Mouse (Mus musculus): Measurements from ENCODE around the gene Tmem211. TPM values are rescaled to one million over a fixed set of nuclear protein-coding genes. Genes with fewer than 3 reads are reported as not detected.

Gene Tmem211
- not detected for total RNA-seq (2021)
- long read RNA-seq, experiment 1 = 0 reads
- long read RNA-seq, experiment 2 = 0 reads

GRCm38 (mm10) chr5:113226632-113227102 is at the start of gene Tmem211:
Gene Tmem211, plus strand, starts transcription at chr5:113226909.
- intact Hi-C loops (cut with DNase I; ENCODE audit: low total_unique reads) = loop anchor here (2.0 kb wide), 1 partner anchor 126 kb away; no protein-coding TSS in a partner anchor
- DNase-seq = peak; percentile 85

DNA sequence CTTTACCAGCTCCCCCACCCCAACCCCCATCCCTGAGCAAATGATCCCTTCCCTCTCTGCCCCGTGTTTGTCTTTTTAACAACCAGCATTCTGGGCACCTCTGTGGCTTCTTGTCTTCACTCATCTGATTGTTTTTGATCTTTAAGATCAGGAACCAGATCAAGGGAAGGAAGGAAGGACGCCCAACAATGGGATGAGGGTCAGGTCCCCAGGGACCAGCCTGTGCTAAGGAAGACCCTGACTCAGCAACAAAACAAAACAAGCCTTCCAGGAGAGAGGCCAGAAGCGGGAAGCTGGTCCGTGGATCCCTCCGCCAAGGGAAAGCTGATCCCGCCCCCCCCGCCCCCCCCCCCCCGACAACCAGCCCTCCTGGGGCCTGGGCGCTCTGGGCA is 47.3 kb upstream of the Tmem211 start:
- DNase-seq = no peak
- intact Hi-C loops (cut with DNase I; ENCODE audit: low total_unique reads) = loop anchor here (2.0 kb wide), 1 partner anchor 45 kb away; no protein-coding TSS in a partner anchor

GRCm38 (mm10) chr5:113179843-113180682 is 46.6 kb upstream of the Tmem211 start:
- peak; percentile 90 for DNase-seq
- intact Hi-C loops (cut with DNase I; ENCODE audit: low total_unique reads) = loop anchor here (2.0 kb wide), 1 partner anchor 45 kb away; no protein-coding TSS in a partner anchor

GRCm38 (mm10) chr5:113180755-113181154 is 46.0 kb upstream of the Tmem211 start:
- intact Hi-C loops (cut with DNase I; ENCODE audit: low total_unique reads) = no loop called here
- DNase-seq = no peak

- no peak for DNase-seq
- intact Hi-C loops (cut with DNase I; ENCODE audit: low total_unique reads) = no loop called here
Measured at GRCm38 (mm10) chr5:113181441-113181840, 45.3 kb upstream of the Tmem211 start.

DNA sequence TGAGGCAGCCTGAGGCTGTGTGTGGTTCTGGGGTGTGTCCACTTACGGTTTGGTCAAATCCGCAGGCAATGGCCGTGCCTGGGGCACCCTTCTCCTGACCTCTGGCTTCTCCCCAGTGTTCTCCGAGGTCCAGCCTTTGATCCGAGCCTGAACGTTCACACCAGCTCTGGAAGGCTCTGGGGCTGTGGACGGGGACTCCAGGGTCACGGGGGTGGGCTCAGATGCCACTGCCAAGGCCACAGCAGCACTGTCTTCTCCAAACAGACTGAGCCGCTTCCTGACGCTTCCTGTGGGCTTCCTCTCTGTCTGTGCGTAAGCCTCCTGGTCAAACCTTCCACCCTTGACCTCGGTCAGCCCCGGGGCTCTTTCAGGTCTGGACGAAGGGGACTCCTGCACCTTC is 36.2 kb upstream of the Tmem211 start:
- intact Hi-C loops (cut with DNase I; ENCODE audit: low total_unique reads) = no loop called here
- no peak for DNase-seq

DNA sequence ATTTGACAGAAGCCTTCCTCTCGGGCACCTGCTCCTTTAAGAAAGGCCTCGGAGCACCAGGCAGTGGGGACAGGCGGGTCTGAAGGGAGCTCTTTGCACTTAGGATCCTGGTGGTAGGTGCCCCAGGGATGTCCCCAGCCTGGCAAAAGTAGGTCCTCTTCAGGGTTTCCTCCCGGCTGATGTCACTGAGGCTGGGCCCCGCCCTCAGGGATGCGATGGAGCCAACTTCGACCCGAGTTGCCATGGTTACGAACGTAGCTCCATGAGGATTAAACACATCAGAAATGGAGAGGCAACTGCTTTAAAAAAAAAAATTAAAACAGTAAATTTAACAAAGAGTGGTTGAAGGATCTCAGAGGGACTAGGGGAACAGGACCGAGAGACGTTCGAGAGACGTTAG is 34.8 kb upstream of the Tmem211 start:
- intact Hi-C loops (cut with DNase I; ENCODE audit: low total_unique reads) = no loop called here
- no peak for DNase-seq

DNA sequence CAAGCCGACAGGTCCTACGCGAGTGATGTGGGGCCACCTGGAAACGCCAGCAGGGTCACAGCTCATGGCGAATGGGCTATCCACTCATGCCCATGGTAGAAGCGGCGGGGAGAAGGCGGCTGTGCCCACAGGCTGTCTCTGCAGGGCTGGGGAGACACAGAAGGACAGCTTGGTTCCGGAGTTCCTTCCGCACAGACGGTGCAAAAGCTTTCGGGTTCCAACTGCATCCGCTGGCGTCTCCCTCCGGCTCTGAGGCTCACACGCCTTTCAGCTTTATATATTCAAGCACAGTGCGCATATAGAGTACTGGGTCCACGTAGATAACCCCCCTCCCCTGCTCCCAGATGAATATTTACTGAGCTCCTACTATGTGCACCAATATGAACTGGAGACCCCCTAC is 32.9 kb upstream of the Tmem211 start:
- intact Hi-C loops (cut with DNase I; ENCODE audit: low total_unique reads) = no loop called here
- no peak for DNase-seq

DNA sequence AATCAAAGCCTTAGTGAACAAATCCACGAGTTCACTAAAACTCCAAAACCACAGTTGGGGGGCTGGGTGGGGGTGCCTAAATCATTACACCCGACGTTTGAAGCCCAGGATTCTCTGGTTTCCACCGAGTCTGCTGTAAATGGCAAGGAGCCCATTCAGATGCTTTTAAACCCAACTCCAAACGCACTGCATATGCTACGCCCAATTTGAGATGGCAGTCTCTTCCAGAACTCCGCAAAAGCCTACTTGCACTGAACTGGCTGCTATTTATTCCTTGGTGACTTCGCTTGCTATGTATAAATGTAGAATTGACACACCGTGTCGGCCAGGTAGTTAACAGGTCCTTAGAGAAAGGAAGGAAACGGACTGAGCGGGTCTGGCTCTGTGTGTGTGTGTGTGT is 31.3 kb upstream of the Tmem211 start:
- no peak for DNase-seq
- intact Hi-C loops (cut with DNase I; ENCODE audit: low total_unique reads) = no loop called here

GRCm38 (mm10) chr5:113195907-113196306 is 30.8 kb upstream of the Tmem211 start:
- intact Hi-C loops (cut with DNase I; ENCODE audit: low total_unique reads) = no loop called here
- DNase-seq = no peak

DNA sequence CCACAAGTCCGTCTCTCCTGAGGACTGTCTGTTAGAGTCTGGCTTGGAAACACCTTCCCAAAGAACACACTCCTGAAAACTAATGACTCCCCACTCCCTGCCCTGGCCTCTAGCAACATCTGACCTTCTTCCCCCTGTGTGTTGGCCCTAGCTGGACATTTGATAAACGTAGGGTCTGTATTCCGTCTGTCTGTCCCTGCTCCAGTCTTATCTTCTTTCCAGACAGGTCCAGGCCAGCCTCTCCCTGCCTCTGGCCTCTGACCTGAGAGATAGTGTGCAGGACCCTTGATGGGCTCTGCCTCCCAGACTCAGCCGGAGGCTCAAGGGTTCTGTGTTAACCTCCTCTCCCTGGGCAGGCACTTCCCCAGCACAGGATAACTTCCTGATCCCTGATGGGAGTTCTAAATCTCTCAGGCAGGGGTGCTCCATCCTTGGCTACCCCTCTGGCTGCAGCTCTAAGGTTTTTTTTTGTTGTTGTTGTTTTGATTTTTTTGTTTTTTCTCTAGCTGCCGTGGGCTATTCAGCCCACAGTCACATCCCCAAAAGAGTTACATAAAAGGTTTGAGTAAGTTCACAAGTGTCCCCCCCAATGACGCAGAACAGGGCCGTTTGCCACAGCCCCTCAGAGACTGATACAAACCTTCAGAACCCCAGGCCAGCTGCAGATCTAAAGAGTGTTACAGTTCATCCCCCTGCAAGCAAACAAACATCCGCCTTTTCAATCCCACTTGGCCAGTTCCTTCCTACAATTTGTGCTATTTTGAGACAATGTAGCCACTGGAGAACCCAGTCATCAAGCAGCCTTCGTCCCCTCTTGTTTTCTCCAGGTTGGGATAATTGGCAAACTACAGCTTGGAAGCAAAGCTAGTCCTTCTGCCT is 29.6 kb upstream of the Tmem211 start:
- DNase-seq = peak; percentile 54
- intact Hi-C loops (cut with DNase I; ENCODE audit: low total_unique reads) = no loop called here

DNA sequence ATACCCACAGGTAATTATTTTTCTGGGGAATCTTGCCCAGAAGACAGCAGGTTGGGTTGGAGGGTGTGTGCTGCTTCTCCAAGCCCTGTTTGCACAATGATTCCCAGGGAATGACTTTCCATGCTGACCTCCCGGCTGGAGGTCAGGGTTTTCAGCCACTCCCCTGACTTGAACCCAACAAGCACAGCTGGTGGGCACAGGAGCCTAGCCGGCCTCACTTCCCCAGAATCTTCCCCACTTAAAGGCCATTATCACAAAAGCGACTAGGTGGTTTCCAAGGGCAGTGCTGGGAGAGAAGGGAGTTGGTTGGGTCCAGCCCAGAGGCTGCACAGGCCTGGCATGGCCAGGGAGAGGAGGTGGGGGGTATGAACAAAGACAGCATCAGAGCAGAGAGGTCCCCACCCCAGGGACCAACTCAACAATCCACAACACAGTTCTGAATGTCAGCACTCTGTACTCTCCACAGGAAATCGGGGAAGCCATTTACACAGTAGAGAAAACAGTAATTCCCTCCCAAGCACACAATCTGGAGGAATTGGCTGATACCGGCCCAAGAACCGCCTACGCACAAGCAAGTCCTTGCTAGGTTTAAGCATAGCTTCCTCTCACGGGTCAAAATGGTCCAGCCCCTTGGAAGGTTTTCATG is 27.5 kb upstream of the Tmem211 start:
- DNase-seq = no peak
- intact Hi-C loops (cut with DNase I; ENCODE audit: low total_unique reads) = no loop called here

- intact Hi-C loops (cut with DNase I; ENCODE audit: low total_unique reads) = no loop called here
- no peak for DNase-seq
Measured at GRCm38 (mm10) chr5:113199772-113200134, 27.0 kb upstream of the Tmem211 start.

GRCm38 (mm10) chr5:113204193-113204592 is 22.5 kb upstream of the Tmem211 start:
- intact Hi-C loops (cut with DNase I; ENCODE audit: low total_unique reads) = no loop called here
- no peak for DNase-seq

DNA sequence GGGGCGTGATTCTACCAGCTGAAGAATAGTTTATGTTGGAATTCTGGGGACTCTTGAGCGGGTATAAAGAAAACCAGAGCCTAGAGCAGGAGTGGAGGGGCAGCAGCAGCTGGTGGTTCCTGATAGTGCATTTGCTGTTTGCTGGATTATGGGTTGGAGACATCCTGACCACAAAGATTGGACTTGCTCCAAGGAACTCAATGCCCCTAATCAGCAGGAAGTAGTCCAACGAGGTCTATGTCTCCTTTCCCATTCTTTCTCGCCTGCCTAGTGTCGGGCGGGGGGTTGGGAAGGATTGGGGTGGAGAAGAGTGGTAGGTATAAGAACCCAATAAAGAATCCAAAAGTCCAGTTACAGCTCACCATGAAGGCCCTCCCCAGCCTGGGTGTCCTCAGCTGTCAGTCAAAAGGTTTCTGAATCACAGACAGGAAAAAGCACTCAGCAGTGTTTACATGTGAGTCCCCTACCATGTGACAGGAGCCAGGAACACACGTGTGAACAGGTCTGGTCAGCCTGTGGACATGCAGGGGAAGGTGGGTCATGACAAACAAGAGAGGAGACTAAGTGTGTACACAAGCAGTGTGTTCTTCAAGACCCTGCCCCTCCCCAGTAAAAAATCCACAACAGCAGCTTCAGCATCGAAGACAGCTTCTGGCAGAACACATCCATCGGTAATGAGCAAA is 19.9 kb upstream of the Tmem211 start:
- intact Hi-C loops (cut with DNase I; ENCODE audit: low total_unique reads) = no loop called here
- DNase-seq = no peak

DNA sequence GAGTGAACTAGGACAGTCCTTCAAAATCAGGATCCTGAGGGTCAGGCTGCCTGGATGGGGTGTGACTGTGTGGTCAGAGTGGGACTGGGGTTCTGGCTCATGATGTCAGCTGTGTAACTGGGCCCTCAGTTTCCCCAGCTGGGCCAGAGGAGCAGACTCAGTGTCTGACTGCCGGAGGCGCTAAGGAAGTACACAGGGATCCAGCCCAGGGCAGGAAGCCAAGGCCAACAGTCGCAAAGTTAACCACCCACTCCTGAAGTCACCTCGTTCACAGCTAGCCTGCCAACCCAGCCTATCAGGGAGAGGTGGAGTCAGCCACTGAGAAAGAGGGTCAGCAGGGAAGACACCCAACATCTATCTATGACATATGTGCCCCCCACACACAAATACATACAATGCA is 18.7 kb upstream of the Tmem211 start:
- DNase-seq = peak; percentile 66
- intact Hi-C loops (cut with DNase I; ENCODE audit: low total_unique reads) = no loop called here

DNA sequence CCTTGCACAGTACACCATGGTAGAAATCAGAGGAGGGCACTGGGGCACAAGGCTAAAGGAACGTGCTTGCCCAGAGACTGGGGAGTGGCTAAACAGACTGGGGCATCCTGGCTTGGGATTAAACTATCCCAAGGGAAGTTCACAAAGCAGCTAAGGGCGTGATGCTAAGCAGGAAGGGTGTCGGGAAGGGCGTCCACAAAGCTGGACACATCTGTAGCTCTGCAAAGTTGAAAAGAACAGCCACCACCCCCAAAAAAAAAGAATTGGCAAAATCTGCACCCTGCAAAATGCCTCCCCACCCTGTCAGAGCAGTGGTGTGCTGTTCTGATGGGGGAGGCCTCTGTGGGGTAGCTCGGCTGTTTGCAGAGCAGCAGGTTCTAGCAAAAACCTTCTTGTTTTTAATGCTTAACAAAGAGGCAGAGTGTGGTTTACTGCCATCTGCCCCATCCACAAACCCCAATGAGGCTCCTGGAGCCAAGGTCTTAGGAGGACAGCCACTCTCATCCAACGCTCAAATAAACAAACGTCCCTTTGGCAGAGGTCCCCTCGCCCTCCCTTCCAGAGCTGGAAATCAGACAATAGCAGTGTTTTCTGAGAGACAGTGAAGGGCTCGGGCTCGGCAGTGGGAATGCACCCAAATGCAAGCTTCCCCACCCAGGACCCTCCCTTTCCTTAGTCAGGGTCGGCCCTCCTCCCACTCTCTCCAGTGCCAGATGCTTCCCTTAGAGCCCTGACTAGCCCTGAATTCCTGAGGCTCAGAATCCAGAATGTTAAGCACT is 17.9 kb upstream of the Tmem211 start:
- intact Hi-C loops (cut with DNase I; ENCODE audit: low total_unique reads) = no loop called here

GRCm38 (mm10) chr5:113209401-113209750 is 17.3 kb upstream of the Tmem211 start:
- intact Hi-C loops (cut with DNase I; ENCODE audit: low total_unique reads) = no loop called here

More for the DNA sequence above, 17.9 kb upstream of the Tmem211 start:
- DNase-seq = peak; percentile 88

GRCm38 (mm10) chr5:113209898-113210297 is 16.8 kb upstream of the Tmem211 start:
- intact Hi-C loops (cut with DNase I; ENCODE audit: low total_unique reads) = no loop called here
- no peak for DNase-seq

More at GRCm38 (mm10) chr5:113209401-113209750, 17.3 kb upstream of the Tmem211 start:
- no peak for DNase-seq

All from gastrocnemius, postnatal 14 days (tissue).